Mouse (Mus musculus) embryonic facial prominence, embryonic 13.5 days (tissue): ENCODE measurements around the gene Sik2. TPM values are rescaled to one million over a fixed set of nuclear protein-coding genes. Genes with fewer than 3 reads are reported as not detected.

Experiments
- ATAC-seq: fragments of 200-750 bp; cut with Nextera tagmentation; 2 replicates; pipeline ENCODE4 v1.8.0; 2017; ENCODE audit warnings: low read depth; ENCODE audit not compliant: insufficient number of reproducible peaks, insufficient read depth, low FRiP score, low TSS enrichment
- H3K27ac ChIP-seq: fragments of 300-500 bp; sonication (generic); 2 replicates; pipeline ENCODE4 v1.5.1; 2015; ENCODE audit warnings: moderate library complexity, mild to moderate bottlenecking, inconsistent platforms
- H3K27me3 ChIP-seq: fragments of 300-500 bp; sonication (generic); 2 replicates; pipeline ENCODE4 v1.6.1; 2015; ENCODE audit warnings: mild to moderate bottlenecking, inconsistent platforms
- H3K36me3 ChIP-seq: fragments of 300-500 bp; sonication (generic); 2 replicates; pipeline ENCODE4 v1.6.1; 2015; ENCODE audit warnings: mild to moderate bottlenecking, inconsistent platforms
- H3K4me1 ChIP-seq: fragments of 300-500 bp; sonication (generic); 2 replicates; pipeline ENCODE4 v1.6.1; 2015; ENCODE audit warnings: inconsistent platforms
- H3K4me2 ChIP-seq: fragments of 300-500 bp; sonication (generic); 2 replicates; pipeline ENCODE4 v1.6.1; 2015; ENCODE audit warnings: moderate library complexity, mild to moderate bottlenecking, inconsistent platforms
- H3K4me3 ChIP-seq: fragments of 300-500 bp; sonication (generic); 2 replicates; pipeline ENCODE4 v1.5.1; 2015; ENCODE audit warnings: mild to moderate bottlenecking, inconsistent platforms
- H3K9ac ChIP-seq: fragments of 300-500 bp; sonication (generic); 2 replicates; pipeline ENCODE4 v1.6.1; 2015; ENCODE audit warnings: mild to moderate bottlenecking, inconsistent platforms
- H3K9me3 ChIP-seq: fragments of 300-500 bp; sonication (generic); 2 replicates; pipeline ENCODE4 v1.6.1; 2016; ENCODE audit warnings: inconsistent platforms
- WGBS: fragments of 180-500 bp; shearing (Covaris S2); methylation state at CpG from one replicate; pipeline ENCODE4 v1.1.7; 2015; ENCODE audit warnings: mixed read lengths; 5-methylcytosine and 5-hydroxymethylcytosine counted together
- polyA plus RNA-seq: library from polyadenylated mRNA; unstranded; fragments of >200 nt; fragmentation: Nextera tagmentation; extraction: Ambion mirVana; gene quantifications from 2 replicates; pipeline ENCODE4 v1.2.1, GENCODE M21; 2015

Sik2 gene
- polyA plus RNA-seq, 1 experiment from 2014 or later = 19.4 TPM

DNA sequence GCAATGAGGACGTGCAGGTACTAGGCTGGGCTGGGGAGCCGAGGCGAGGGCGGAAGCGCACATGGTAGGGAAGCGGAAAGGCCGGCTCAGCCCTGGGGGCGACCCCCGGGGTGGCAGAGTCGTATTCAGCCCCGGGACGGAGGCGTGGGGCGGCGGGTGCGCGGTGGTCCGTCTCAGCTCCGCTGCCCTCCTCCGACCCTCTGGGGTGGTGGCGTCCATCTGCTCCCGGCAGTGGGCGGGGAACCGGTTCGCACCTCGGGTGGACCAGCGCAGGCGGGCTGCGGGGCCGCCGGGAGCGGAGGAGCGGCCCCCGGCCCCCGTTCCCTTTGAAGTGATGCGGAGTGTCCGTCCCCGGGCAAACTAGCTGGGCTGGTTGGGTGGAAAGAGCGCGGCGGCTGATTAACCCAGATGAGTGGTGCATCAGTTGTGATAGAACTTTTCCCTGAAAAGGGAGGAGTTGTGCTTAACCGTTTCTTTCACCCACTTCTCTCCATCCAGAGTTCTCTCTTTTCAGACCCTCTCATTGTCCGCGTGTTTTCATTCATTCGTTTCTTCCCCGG lies 151.7 kb downstream of the Sik2 start:
- Histone ChIP-seq H3K9me3 (no peaks in the 10 kb centered on the region), H3K9ac (peak overlapping the region; percentile 85), H3K27me3 (no peaks in the 10 kb centered on the region), H3K4me1 (peaks cover 30% of the 10 kb centered on the region), H3K4me3 (peak overlapping the region; percentile 89), H3K27ac (peak overlapping the region; percentile 90), H3K4me2 (peak overlapping the region; percentile 67), H3K36me3 (peaks cover 31% of the 10 kb centered on the region)
- under 1% methylated on average over 46 of the region's 46 CpGs for WGBS
- ATAC-seq = peak; percentile 67

DNA sequence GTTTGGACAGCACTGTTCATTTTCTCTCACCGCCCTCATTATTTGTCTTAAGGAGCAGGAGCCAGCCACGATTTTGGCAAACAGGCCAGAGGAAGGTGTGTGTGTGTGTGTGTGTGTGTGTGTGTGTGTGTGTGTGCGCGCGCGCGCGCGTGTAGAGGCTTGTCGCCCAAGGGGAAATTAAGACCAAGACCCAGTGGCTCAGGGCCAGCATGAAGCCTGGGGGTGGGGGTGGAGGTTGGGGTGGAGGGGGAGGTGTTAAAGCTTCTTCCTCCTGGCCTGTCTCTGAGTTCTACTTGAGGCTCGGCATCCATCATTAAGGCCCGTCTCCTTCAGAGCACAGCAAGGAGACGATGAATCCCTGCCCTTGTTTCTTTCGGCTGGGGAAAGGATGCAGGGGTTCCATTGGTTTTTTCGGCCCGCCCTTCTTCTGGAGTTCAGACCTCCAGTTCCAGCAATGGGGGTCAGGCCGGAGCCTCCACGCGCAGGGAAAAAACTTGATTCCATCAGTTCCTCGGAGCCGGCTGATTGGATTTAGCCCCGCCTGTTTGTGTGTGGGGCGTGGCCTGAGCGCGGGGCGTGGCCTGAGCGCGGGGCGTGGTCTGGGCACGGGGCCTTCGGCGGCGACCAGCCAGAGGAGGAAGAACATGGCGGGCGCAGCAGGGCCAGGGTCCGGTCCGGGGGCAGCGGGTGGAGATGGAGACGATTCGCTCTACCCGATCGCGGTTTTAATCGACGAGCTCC lies 152.4 kb downstream of the Sik2 start:
- H3K4me1 ChIP-seq = peaks cover 30% of the 10 kb centered on the region
- under 1% methylated on average over 45 of the region's 45 CpGs for WGBS
- no peaks in the 10 kb centered on the region for H3K9me3 ChIP-seq
- peak overlapping the region; percentile 90 for H3K27ac ChIP-seq
- peaks cover 25% of the 10 kb centered on the region for H3K36me3 ChIP-seq
- H3K27me3 ChIP-seq = no peaks in the 10 kb centered on the region
- peak overlapping the region; percentile 85 for H3K9ac ChIP-seq
- peak overlapping the region; percentile 89 for H3K4me3 ChIP-seq
- peak overlapping the region; percentile 67 for H3K4me2 ChIP-seq
- ATAC-seq = peak; percentile 88

DNA sequence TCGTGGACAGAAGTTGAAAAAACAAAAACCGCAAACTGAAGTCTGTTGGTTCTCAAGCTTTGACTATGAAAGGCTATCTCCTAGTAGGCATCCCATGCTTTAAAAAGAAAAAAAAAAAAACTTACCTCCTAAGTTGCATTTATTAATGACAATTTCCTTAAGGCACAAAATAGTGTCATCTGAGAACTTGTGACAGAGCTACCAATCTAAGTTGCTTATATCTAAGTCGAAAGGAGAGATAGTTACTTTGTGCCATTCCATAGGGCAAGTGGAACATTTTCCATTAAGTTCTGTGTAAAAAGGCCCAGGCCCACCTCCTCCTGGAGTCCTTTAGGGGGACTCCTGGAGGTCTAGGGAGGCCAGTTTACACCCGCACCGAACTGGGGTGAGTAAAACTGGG lies 153.1 kb downstream of the Sik2 start:
- no peak for ATAC-seq
- peak overlapping the region; percentile 67 for H3K4me2 ChIP-seq
- H3K27ac ChIP-seq = peak overlapping the region; percentile 90
- peaks cover 18% of the 10 kb centered on the region for H3K36me3 ChIP-seq
- H3K27me3 ChIP-seq = no peaks in the 10 kb centered on the region
- peak overlapping the region; percentile 89 for H3K4me3 ChIP-seq
- 64% methylated on average over 5 of the region's 5 CpGs for WGBS
- no peaks in the 10 kb centered on the region for H3K9me3 ChIP-seq
- peaks cover 34% of the 10 kb centered on the region for H3K4me1 ChIP-seq
- peak overlapping the region; percentile 85 for H3K9ac ChIP-seq

DNA sequence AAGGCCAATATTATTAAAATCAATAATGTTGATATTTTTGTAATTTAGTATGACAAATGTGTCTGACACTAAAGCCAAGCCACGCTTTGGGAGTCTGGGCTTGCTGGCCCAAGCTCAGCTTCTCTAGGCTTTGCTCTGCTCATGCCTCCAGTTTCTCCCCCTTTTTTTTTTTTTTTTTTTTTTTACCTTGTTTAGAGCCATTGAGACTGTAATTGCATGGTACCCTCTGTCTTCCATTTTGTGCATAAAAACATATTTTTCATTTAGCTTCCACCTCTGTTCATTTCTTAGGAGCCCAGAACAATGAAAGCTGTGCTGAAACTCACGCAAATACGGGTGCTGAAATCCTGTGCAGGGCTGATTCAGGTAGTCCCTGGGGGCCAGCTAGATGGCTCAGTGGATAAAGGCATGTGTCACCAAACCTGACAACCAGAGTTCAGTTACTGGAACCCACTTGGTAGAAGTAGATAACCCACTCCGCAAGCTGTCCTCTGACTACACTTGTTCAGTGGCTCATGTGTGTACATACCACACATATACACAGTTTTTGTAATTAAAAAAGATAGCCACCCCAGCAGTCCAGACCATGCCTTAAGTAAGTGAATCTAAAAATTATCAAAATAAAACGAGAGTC lies 153.6 kb downstream of the Sik2 start:
- no peak overlapping the region for H3K4me2 ChIP-seq
- H3K27me3 ChIP-seq = no peaks in the 10 kb centered on the region
- H3K27ac ChIP-seq = peak overlapping the region; percentile 90; the same call in 1 of the 2 replicates
- no peaks in the 10 kb centered on the region for H3K9me3 ChIP-seq
- peaks cover 39% of the 10 kb centered on the region for H3K4me1 ChIP-seq
- peaks cover 12% of the 10 kb centered on the region for H3K36me3 ChIP-seq
- no peak overlapping the region for H3K9ac ChIP-seq
- ATAC-seq = no peak
- 84% methylated on average over 5 of the region's 5 CpGs for WGBS
- no peak overlapping the region for H3K4me3 ChIP-seq

DNA sequence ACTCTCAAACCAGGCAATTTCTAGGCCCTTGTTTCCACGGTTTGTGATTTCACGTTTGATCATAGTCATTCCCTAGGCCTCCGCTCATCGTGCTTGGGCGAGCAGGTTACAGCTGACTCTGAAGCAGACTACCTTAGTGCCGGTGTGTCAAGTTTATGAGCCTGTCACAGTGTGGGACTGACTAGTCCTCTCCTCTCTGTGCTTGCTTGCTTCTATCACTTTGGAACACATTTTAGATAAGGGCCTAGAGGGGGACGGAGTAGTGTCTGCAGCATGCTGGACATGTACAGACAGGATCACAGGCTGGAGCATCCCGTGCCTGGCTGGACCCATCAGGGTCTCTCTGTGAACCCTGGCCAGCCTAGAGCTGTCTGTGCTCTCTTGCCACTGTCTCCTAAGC lies 154.5 kb downstream of the Sik2 start:
- no peaks in the 10 kb centered on the region for H3K27me3 ChIP-seq
- H3K9ac ChIP-seq = no peak overlapping the region
- H3K9me3 ChIP-seq = no peaks in the 10 kb centered on the region
- peaks cover 3% of the 10 kb centered on the region for H3K36me3 ChIP-seq
- WGBS = 68% methylated on average over 8 of the region's 8 CpGs
- no peak overlapping the region for H3K4me3 ChIP-seq
- no peak for ATAC-seq
- H3K4me2 ChIP-seq = no peak overlapping the region
- H3K27ac ChIP-seq = no peak overlapping the region
- peaks cover 48% of the 10 kb centered on the region for H3K4me1 ChIP-seq

DNA sequence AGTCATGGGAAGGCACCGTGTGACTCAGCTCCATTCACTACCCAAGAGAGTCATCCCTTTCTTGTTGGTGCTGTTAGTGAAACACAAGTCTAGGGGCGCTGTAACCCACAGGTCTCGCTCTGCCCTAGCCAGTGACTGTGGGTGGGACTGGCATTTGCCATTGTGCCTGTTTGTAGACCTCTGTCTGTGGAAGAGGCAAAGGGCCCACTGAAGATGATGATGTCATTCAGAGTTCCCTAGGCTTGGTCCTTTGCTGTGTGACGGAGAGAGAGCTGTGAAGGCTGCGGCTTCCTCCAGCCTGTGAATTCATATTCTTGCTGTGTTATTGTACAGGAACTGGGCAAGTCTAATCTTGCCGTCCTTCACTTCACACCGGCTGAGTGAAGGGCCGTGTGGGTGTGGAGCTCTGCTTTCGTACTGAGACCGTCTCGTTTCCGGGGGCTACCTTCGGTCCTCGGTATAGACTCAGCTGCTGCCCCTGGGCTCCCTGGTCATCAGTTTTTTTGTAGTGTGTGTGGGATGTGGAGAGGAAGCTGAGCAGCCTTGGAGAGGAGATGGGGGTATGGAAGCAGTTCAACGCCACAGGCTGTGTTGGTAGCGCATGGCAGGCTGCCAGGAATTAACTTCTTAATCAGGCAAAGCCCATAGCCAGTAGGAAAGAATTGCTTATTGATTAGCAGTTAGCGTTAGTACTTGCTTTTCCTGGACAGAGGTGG lies 156.1 kb downstream of the Sik2 start:
- no peaks in the 10 kb centered on the region for H3K27me3 ChIP-seq
- WGBS = 64% methylated on average over 17 of the region's 17 CpGs
- H3K4me3 ChIP-seq = no peak overlapping the region
- H3K4me2 ChIP-seq = peak overlapping the region; percentile 38
- peaks cover 44% of the 10 kb centered on the region for H3K4me1 ChIP-seq
- H3K9me3 ChIP-seq = no peaks in the 10 kb centered on the region
- peak overlapping the region; percentile 55 for H3K27ac ChIP-seq
- H3K36me3 ChIP-seq = no peaks in the 10 kb centered on the region
- ATAC-seq = no peak
- H3K9ac ChIP-seq = no peak overlapping the region

DNA sequence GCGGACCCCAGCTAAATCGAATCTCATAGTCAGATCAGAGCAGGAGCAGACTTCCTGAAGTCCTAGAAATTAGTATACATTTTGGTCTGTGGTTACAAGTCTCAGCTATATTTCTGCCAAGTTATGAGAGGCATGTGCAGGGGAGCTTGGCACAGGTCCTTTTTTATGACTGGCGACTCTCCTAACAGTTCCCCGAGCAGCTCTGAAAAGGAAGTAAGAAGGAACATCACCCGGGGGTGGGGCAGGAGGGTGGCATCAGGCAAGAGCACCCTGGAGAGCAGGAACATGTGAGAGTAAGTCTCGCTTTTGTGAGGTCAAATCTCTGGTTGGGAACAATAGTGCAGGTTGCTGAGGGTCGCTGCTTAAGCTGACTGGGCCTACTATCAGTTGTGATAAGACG lies 158.2 kb downstream of the Sik2 start:
- Histone ChIP-seq H3K27me3 (no peaks in the 10 kb centered on the region), H3K4me3 (0 out of 2 replicates have a peak overlapping the region, but pooled peaks have one; percentile 6), H3K4me1 (peaks cover 38% of the 10 kb centered on the region), H3K4me2 (peak overlapping the region; percentile 47), H3K27ac (peak overlapping the region; percentile 60; the same call in 1 of the 2 replicates), H3K36me3 (no peaks in the 10 kb centered on the region), H3K9me3 (no peaks in the 10 kb centered on the region), H3K9ac (peak overlapping the region; percentile 46)
- WGBS = 43% methylated on average over 8 of the region's 8 CpGs
- no peak for ATAC-seq

DNA sequence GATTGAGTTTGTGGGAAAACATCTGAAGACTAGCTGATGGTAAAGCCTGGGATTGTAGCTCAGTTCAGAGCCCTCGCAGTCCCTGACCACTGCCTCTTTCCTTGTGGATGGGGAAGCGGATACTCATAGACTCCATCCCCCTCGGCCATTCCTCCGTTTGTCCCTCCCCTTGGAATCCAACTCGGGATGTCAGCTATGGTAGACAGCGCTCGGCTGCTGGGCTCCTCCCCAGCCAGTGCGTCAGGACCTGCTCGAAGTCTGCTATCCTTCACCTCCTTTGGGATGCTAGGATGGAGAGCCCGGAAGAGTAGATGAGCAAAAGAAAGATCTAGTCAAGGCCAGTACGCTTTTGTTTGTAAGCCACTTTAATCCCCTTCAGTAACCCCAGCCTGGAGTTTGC lies 158.6 kb downstream of the Sik2 start:
- H3K27me3 ChIP-seq = no peaks in the 10 kb centered on the region
- peak overlapping the region; percentile 47 for H3K4me2 ChIP-seq
- no peaks in the 10 kb centered on the region for H3K9me3 ChIP-seq
- no peak for ATAC-seq
- peak overlapping the region; percentile 60; the same call in 1 of the 2 replicates for H3K27ac ChIP-seq
- H3K4me3 ChIP-seq = 0 out of 2 replicates have a peak overlapping the region, but pooled peaks have one; percentile 6
- peaks cover 38% of the 10 kb centered on the region for H3K4me1 ChIP-seq
- H3K36me3 ChIP-seq = 0 out of 2 replicates have a peak, but pooled peaks cover 4% of the 10 kb centered on the region
- H3K9ac ChIP-seq = peak overlapping the region; percentile 46
- 17% methylated on average over 11 of the region's 11 CpGs for WGBS

DNA sequence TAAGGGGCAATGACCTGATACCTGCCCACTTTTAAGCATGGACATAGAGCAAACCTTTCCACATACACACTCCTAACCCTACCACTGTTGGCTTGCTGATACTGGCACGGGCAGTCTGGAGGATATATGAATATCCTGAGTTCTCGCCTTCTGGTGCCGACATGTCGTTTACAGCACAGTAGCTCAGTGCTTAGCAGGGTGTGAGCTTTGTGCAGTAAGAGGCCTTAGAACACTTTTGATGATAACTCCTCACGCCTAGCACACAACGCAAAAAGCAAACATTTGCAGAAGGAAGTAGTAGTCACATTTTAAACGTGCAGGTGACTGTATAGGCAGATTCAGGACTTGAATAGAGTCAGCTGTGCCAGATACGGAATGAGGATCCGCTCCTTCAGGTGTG lies 159.1 kb downstream of the Sik2 start:
- Histone ChIP-seq H3K27ac (no peak overlapping the region), H3K4me3 (no peak overlapping the region), H3K4me2 (peak overlapping the region; percentile 47), H3K9me3 (no peaks in the 10 kb centered on the region), H3K36me3 (peaks cover 9% of the 10 kb centered on the region), H3K4me1 (peaks cover 38% of the 10 kb centered on the region), H3K9ac (no peak overlapping the region), H3K27me3 (no peaks in the 10 kb centered on the region)
- no peak for ATAC-seq
- WGBS = 71% methylated on average over 9 of the region's 9 CpGs

DNA sequence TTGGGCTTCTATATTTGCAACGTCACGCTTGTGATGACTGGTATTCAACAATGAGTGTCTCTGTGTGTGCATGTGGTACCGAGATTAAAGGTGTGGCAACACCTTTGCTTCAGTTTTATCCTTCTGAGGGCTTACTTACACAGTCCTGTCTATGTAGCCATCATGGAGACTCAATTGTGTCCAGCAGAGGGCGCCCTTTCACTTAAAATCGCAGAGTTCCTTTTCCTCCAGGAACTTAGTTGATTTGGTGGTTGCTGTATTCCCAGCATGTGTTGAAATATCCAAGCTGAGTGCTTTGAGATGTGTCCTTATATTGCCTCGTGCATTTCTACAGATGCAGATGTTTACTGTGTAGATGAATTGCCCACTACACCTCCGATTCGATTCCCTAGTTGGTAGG lies 159.6 kb downstream of the Sik2 start:
- no peak for ATAC-seq
- H3K4me1 ChIP-seq = peaks cover 34% of the 10 kb centered on the region
- 21% methylated on average over 8 of the region's 8 CpGs for WGBS

DNA sequence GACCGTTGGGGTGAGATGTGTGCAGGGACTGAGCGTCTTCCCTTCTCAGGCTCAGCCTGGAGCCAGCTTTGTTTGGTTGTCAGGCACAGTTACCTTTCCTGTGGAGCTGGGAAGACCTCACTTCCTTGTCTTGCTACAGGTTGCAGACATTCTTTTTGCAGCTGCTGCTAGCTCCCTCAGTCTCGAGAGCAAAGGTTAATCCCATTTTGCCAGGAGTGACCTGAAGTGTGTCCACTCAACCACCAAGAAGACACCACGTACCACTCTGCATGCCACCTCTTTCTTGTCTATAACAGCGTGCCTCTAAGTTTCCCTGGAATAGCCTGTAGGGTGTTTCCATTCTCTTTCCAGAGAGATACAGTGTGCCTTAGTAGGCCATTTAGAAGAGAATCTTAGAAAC lies 160.1 kb downstream of the Sik2 start:
- Histone ChIP-seq H3K9ac (no peak overlapping the region), H3K4me3 (no peak overlapping the region), H3K9me3 (no peaks in the 10 kb centered on the region), H3K4me2 (no peak overlapping the region), H3K27me3 (no peaks in the 10 kb centered on the region), H3K27ac (no peak overlapping the region), H3K4me1 (peaks cover 30% of the 10 kb centered on the region), H3K36me3 (peaks cover 17% of the 10 kb centered on the region)
- 67% methylated on average over 5 of the region's 5 CpGs for WGBS
- no peak for ATAC-seq

More for the DNA sequence above, 159.6 kb downstream of the Sik2 start:
- H3K27me3 ChIP-seq = no peaks in the 10 kb centered on the region
- no peaks in the 10 kb centered on the region for H3K9me3 ChIP-seq
- H3K36me3 ChIP-seq = peaks cover 14% of the 10 kb centered on the region
- H3K9ac ChIP-seq = no peak overlapping the region
- no peak overlapping the region for H3K4me3 ChIP-seq
- no peak overlapping the region for H3K27ac ChIP-seq
- H3K4me2 ChIP-seq = no peak overlapping the region
